Mouse (Mus musculus): ENCODE data around the gene Hoxa5.

GRCm38 (mm10) chr6:52246916-52247315 lies 42.5 kb upstream of the Hoxa5 start:
- TF ChIP-seq CTCF (IDR thresholded peaks at IDR 0.05; ENCODE audit: control insufficient read depth, insufficient read depth, insufficient replicate concordance, low read depth, low read length) (no peak), POLR2A (IDR thresholded peaks at IDR 0.05; ENCODE audit: control insufficient read depth, low read depth, low read length) (no peak)

Measured in testis, adult 2 months (tissue).